In genomic region chr10:13193496-13193895, GRCm38 (mm10) we compare ENCODE assay signal across 13 mouse cellular contexts. TPM values are rescaled to one million over a fixed set of nuclear protein-coding genes. Genes with fewer than 3 reads are reported as not detected.
DNase-seq lines count a peak whose midpoint lies in the region; ATAC-seq and TF ChIP-seq lines count a peak whose summit lies in the region.
"Not testable (repeated sequence)": the region's sequence is repeated elsewhere in the genome, so short reads cannot be mapped to it uniquely, and the experiment has no call there.
"Had no signal": no experiment of that assay in that cellular context is flagged by ENCODE, and none has a peak within 500 bp of the region (broad histone marks: within the 10 kb centered on the region; RNA-seq: fewer than 3 reads in every experiment).

No protein-coding gene starts in this region.

- not testable (repeated sequence) for H3K27ac ChIP-seq in embryonic facial prominence, embryonic 10.5 days (replicated peaks); forebrain, postnatal 0 days (ENCODE audit: low read depth, low read length); hindbrain, embryonic 12.5 days; kidney, embryonic 15.5 days; liver, embryonic 14.5 days; midbrain, embryonic 14.5 days (replicated peaks; ENCODE audit: low read depth, low read length); stomach, embryonic 16.5 days (ENCODE audit: low read length)

- H3K4me2 ChIP-seq in forebrain, postnatal 0 days (ENCODE audit: low read depth) = peak overlapping the region; percentile 65
- H3K4me2 ChIP-seq in hindbrain, embryonic 12.5 days (replicated peaks) = peak overlapping the region; percentile 63
- peak overlapping the region; percentile 64 for H3K4me2 ChIP-seq in kidney, embryonic 15.5 days
- peak overlapping the region; percentile 78 for H3K4me2 ChIP-seq in liver, embryonic 14.5 days (ENCODE audit: low read depth)
- H3K4me2 ChIP-seq in midbrain, embryonic 14.5 days (ENCODE audit: low read length) = peak overlapping the region; percentile 64
- H3K4me2 ChIP-seq in stomach, embryonic 16.5 days (ENCODE audit: low read depth, low read length) = peak overlapping the region; percentile 75; the same call in 1 of the 2 replicates

- H3K27me3 ChIP-seq in embryonic facial prominence, embryonic 10.5 days (replicated peaks; ENCODE audit: low read depth, poor library complexity, severe bottlenecking); forebrain, postnatal 0 days (ENCODE audit: insufficient read depth, low read length); hindbrain, embryonic 12.5 days; kidney, embryonic 15.5 days; liver, embryonic 14.5 days (ENCODE audit: control insufficient read depth, insufficient read depth, low read length); midbrain, embryonic 14.5 days (ENCODE audit: control insufficient read depth, insufficient read depth, low read length); stomach, embryonic 16.5 days (ENCODE audit: control insufficient read depth, insufficient read depth, low read length): not testable (repeated sequence)

- H3K4me1 ChIP-seq in embryonic facial prominence, embryonic 10.5 days; forebrain, postnatal 0 days (ENCODE audit: insufficient read depth); hindbrain, embryonic 12.5 days; midbrain, embryonic 14.5 days (ENCODE audit: control insufficient read depth, insufficient read depth, low read length): not testable (repeated sequence)
- H3K4me1 ChIP-seq in kidney, embryonic 15.5 days = peaks cover 11% of the 10 kb centered on the region
- H3K4me1 ChIP-seq in liver, embryonic 14.5 days (replicated peaks; ENCODE audit: control insufficient read depth in 2 of 2, insufficient read depth in 2 of 2, low read length in 1 of 2) = peaks cover 4 to 11% of the 10 kb centered on the region in 2 experiments
- H3K4me1 ChIP-seq in stomach, embryonic 16.5 days (ENCODE audit: control insufficient read depth, insufficient read depth, low read length) = peaks cover 15% of the 10 kb centered on the region

- H3K36me3 ChIP-seq in embryonic facial prominence, embryonic 10.5 days (replicated peaks) = peaks cover 31% of the 10 kb centered on the region
- H3K36me3 ChIP-seq in forebrain, postnatal 0 days (ENCODE audit: insufficient read depth) = peaks cover 12% of the 10 kb centered on the region; the same call in 1 of the 2 replicates
- H3K36me3 ChIP-seq in hindbrain, embryonic 12.5 days = peaks cover 20% of the 10 kb centered on the region
- H3K36me3 ChIP-seq in kidney, embryonic 15.5 days = peaks cover 20% of the 10 kb centered on the region
- H3K36me3 ChIP-seq in liver, embryonic 14.5 days (replicated peaks; ENCODE audit: control insufficient read depth, insufficient read depth, low read depth); stomach, embryonic 16.5 days (ENCODE audit: control insufficient read depth, insufficient read depth, low read length): not testable (repeated sequence)
- H3K36me3 ChIP-seq in midbrain, embryonic 14.5 days (ENCODE audit: control insufficient read depth, insufficient read depth, low read length) = peaks cover 21% of the 10 kb centered on the region

- not testable (repeated sequence) for TF ChIP-seq CTCF in forebrain, postnatal 0 days (IDR thresholded peaks at IDR 0.05; ENCODE audit: low read depth); liver, embryonic 14.5 days (IDR thresholded peaks at IDR 0.05; ENCODE audit: low read depth)

- not testable (repeated sequence) for H3K9ac ChIP-seq in forebrain, postnatal 0 days; hindbrain, embryonic 12.5 days; kidney, embryonic 15.5 days; liver, embryonic 14.5 days (replicated peaks); midbrain, embryonic 14.5 days (replicated peaks; ENCODE audit: low read length); stomach, embryonic 16.5 days (ENCODE audit: low read length)

- WGBS in embryonic facial prominence, embryonic 10.5 days = 84% methylated on average over 7 of the region's 7 CpGs
- WGBS in forebrain, postnatal 0 days = 87% methylated on average over 7 of the region's 7 CpGs
- 86% methylated on average over 7 of the region's 7 CpGs for WGBS in hindbrain, embryonic 12.5 days
- 83% methylated on average over 7 of the region's 7 CpGs for WGBS in kidney, embryonic 15.5 days
- WGBS in liver, embryonic 14.5 days (ENCODE audit: insufficient replicate concordance) = 78% methylated on average over 7 of the region's 7 CpGs
- WGBS in midbrain, embryonic 14.5 days = 85% methylated on average over 7 of the region's 7 CpGs
- WGBS in stomach, embryonic 16.5 days = 84% methylated on average over 7 of the region's 7 CpGs

- not testable (repeated sequence) for TF ChIP-seq EP300 in liver, embryonic 14.5 days (IDR thresholded peaks at IDR 0.05; ENCODE audit: low read depth)

- peak overlapping the region; percentile 97 for H3K4me3 ChIP-seq in embryonic facial prominence, embryonic 10.5 days
- peak overlapping the region; percentile 89 for H3K4me3 ChIP-seq in forebrain, postnatal 0 days (ENCODE audit: low read depth, low read length)
- peak overlapping the region; percentile 92; the same call in 1 of the 2 replicates for H3K4me3 ChIP-seq in hindbrain, embryonic 12.5 days
- peak overlapping the region; percentile 97 for H3K4me3 ChIP-seq in kidney, embryonic 15.5 days (replicated peaks)
- H3K4me3 ChIP-seq in liver, embryonic 14.5 days (ENCODE audit: insufficient read depth in 1 of 2, low read depth in 2 of 2, low read length in 2 of 2) = peak overlapping the region in 1 of 2 experiments; percentile 70; a peak in 2 of 4 replicates
- peak overlapping the region; percentile 91 for H3K4me3 ChIP-seq in midbrain, embryonic 14.5 days (replicated peaks; ENCODE audit: low read depth, low read length)
- peak overlapping the region; percentile 97 for H3K4me3 ChIP-seq in stomach, embryonic 16.5 days (replicated peaks; ENCODE audit: low read length)

- ATAC-seq in forebrain, postnatal 0 days; kidney, embryonic 15.5 days (replicated peaks; ENCODE audit: low FRiP score); liver, embryonic 14.5 days (ENCODE audit: insufficient read depth); stomach, embryonic 16.5 days (ENCODE audit: insufficient read depth, low FRiP score): not testable (repeated sequence)
- peak; percentile 36 for ATAC-seq in hindbrain, embryonic 12.5 days (ENCODE audit: low FRiP score)
- ATAC-seq in midbrain, embryonic 14.5 days (ENCODE audit: low FRiP score, low TSS enrichment) = 0 out of 2 replicates have a peak, but pooled peaks have one; percentile 8

- peak; percentile 9 for DNase-seq in CD4-positive, CD25-positive, alpha-beta regulatory T cell, adult 2 months (ENCODE audit: low read depth, low spot score)
- not testable (repeated sequence) for DNase-seq in embryonic facial prominence, embryonic 10.5 days (ENCODE audit: low spot score); forebrain, postnatal 0 days; liver, embryonic 14.5 days (ENCODE audit: low read depth in 3 of 3, low spot score in 3 of 3); midbrain, embryonic 14.5 days

- H3K9me3 ChIP-seq in embryonic facial prominence, embryonic 10.5 days; forebrain, postnatal 0 days (ENCODE audit: low read length); hindbrain, embryonic 12.5 days (replicated peaks); kidney, embryonic 15.5 days (replicated peaks); liver, embryonic 14.5 days (ENCODE audit: control insufficient read depth, low read length); midbrain, embryonic 14.5 days (ENCODE audit: control insufficient read depth, low read length); stomach, embryonic 16.5 days (replicated peaks; ENCODE audit: control insufficient read depth, low read length): not testable (repeated sequence)

RNA-seq across cellular contexts. Expression of gene Ltv1, which starts 0.5 kb away (rescaled TPM):
- 70.9 and 72.0 TPM in 2 replicates for polyA plus RNA-seq in embryonic facial prominence, embryonic 10.5 days (2016; fragmentation: Nextera tagmentation; extraction: Ambion mirVana)
- 11.3 and 15.5 TPM in 2 replicates for total RNA-seq in forebrain, postnatal 0 days (2014; rRNA removed)
- polyA plus RNA-seq in forebrain, postnatal 0 days (2015; fragmentation: Nextera tagmentation; extraction: Ambion mirVana) = 21.4 and 27.9 TPM in 2 replicates
- polyA plus RNA-seq in hindbrain, embryonic 12.5 days (2016; fragmentation: Nextera tagmentation; extraction: Ambion mirVana) = 47.1 and 48.0 TPM in 2 replicates
- 63.0 and 68.6 TPM in 2 replicates for polyA plus RNA-seq in kidney, embryonic 15.5 days (2015; fragmentation: Nextera tagmentation; extraction: Ambion mirVana)
- polyA plus RNA-seq in liver, embryonic 14.5 days (2012; rRNA removed) = 12.8 and 18.5 TPM in 2 replicates
- polyA plus RNA-seq in liver, embryonic 14.5 days (2014; fragmentation: Nextera tagmentation; extraction: Ambion mirVana) = 29.6 and 32.6 TPM in 2 replicates
- 26.4 and 39.3 TPM in 2 replicates for polyA plus RNA-seq in midbrain, embryonic 14.5 days (2014; fragmentation: Nextera tagmentation; extraction: Ambion mirVana)
- polyA plus RNA-seq in stomach, embryonic 16.5 days (2015; fragmentation: Nextera tagmentation; extraction: Ambion mirVana) = 76.3 and 77.5 TPM in 2 replicates

RNA-seq across cellular contexts. Expression of gene Zc2hc1b, which starts 15.7 kb away (rescaled TPM):
- polyA plus RNA-seq in embryonic facial prominence, embryonic 10.5 days (2016; fragmentation: Nextera tagmentation; extraction: Ambion mirVana) = not detected in 2 replicates
- not detected in 2 replicates for total RNA-seq in forebrain, postnatal 0 days (2014; rRNA removed)
- not detected in 2 replicates for polyA plus RNA-seq in forebrain, postnatal 0 days (2015; fragmentation: Nextera tagmentation; extraction: Ambion mirVana)
- not detected in 2 replicates for polyA plus RNA-seq in hindbrain, embryonic 12.5 days (2016; fragmentation: Nextera tagmentation; extraction: Ambion mirVana)
- polyA plus RNA-seq in kidney, embryonic 15.5 days (2015; fragmentation: Nextera tagmentation; extraction: Ambion mirVana) = not detected in 2 replicates
- polyA plus RNA-seq in liver, embryonic 14.5 days (2012; rRNA removed) = not detected in 2 replicates
- not detected in 2 replicates for polyA plus RNA-seq in liver, embryonic 14.5 days (2014; fragmentation: Nextera tagmentation; extraction: Ambion mirVana)
- polyA plus RNA-seq in midbrain, embryonic 14.5 days (2014; fragmentation: Nextera tagmentation; extraction: Ambion mirVana) = not detected in 2 replicates
- not detected in 2 replicates for polyA plus RNA-seq in stomach, embryonic 16.5 days (2015; fragmentation: Nextera tagmentation; extraction: Ambion mirVana)
- total RNA-seq: adrenal gland, postnatal 10 days; gastrocnemius, adult 8-10 months; heart, postnatal 36 days; left cerebral cortex, postnatal 14 days; megakaryocyte progenitor cell, adult 5-6 weeks had no signal
